Mouse (Mus musculus): ENCODE results near the gene Plcl2. TPM values are rescaled to one million over a fixed set of nuclear protein-coding genes. Genes with fewer than 3 reads are reported as not detected.

Gene Plcl2
- polyA plus RNA-seq, 1 experiment from 2014 or later, result 8.2 TPM

DNA sequence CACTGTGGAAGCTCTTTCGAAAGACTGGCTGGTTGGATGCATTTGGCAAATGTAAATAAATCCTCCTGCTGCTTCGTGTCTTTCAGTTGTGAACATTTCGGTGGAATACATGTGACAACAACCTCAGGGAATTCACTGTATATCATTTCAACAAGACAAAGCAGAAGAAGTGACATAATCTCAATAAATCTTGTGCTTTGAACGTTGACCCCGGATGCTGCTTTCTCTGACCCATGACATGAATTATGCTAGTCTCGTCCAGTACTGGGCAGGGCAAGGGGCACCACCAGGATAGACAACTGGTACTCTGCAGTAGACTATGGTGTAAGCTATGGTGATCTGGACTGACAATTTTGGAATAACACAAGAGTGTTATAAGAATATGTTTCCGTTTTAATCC lies 28.3 kb upstream of the Plcl2 start:
- WGBS, result 75% methylated on average over 7 of the region's 7 CpGs
- no peak overlapping the region for H3K9ac ChIP-seq (ENCODE audit: low read depth, low read length)
- H3K36me3 ChIP-seq (ENCODE audit: control insufficient read depth, insufficient read depth, low read length), result no peaks in the 10 kb centered on the region
- no peaks in the 10 kb centered on the region for H3K9me3 ChIP-seq (ENCODE audit: control insufficient read depth, low read length)
- H3K27me3 ChIP-seq (replicated peaks; ENCODE audit: control insufficient read depth, insufficient read depth, low read length), result no peaks in the 10 kb centered on the region
- no peak overlapping the region for H3K27ac ChIP-seq (ENCODE audit: low read depth, low read length)
- H3K4me1 ChIP-seq (ENCODE audit: control insufficient read depth, insufficient read depth, low read depth, low read length), result no peaks in the 10 kb centered on the region
- no peak overlapping the region for H3K4me2 ChIP-seq (ENCODE audit: low read length)
- H3K4me3 ChIP-seq (ENCODE audit: low read length), result no peak overlapping the region
- ATAC-seq, result no peak

DNA sequence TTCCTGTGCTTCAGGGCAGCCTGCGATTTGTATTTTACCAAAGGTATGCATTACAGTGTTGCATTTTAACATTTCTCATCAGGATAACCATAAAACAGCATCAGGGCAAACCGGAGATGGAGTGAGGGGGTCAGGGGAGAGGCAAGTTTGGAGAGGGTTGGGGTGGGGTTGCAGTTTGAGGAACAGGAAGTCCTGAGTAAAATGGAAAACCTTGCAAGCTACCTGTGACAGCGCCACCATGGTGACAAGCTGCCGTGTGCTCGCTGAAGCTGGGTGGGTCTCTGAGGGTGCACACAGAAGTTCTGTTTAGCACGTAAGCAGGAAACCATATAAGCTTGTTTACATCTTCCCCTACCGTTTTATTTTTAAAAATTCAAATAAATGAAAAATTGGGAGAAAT lies 25.5 kb upstream of the Plcl2 start:
- Histone ChIP-seq H3K27me3 (replicated peaks; ENCODE audit: control insufficient read depth, insufficient read depth, low read length) (no peaks in the 10 kb centered on the region), H3K4me3 (ENCODE audit: low read length) (no peak overlapping the region)
- ATAC-seq, result no peak

DNA sequence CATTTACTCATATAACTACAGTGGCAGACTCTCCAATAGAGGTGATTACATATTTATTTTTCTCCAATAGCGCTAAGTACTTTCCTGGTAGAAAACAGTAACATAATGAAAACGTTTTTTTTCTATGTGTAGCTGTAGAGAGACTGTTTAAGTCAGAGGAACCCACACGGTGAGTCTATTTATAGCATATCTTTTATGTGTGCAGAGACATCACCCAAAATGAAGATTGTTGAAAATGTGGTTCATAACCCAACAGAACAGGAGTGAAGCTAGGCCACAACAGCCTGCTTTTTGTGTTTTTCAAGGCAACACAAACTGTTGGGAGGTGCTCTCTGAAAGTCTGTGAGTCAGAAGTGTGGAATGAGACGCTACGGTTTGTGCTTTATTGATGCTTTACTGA lies 24.2 kb upstream of the Plcl2 start:
- ATAC-seq, result no peak
- H3K27ac ChIP-seq (ENCODE audit: low read depth, low read length), result no peak overlapping the region
- 80% methylated on average over 5 of the region's 5 CpGs for WGBS
- no peaks in the 10 kb centered on the region for H3K4me1 ChIP-seq (ENCODE audit: control insufficient read depth, insufficient read depth, low read depth, low read length)
- no peaks in the 10 kb centered on the region for H3K36me3 ChIP-seq (ENCODE audit: control insufficient read depth, insufficient read depth, low read length)
- H3K4me2 ChIP-seq (ENCODE audit: low read length), result no peak overlapping the region
- no peaks in the 10 kb centered on the region for H3K27me3 ChIP-seq (replicated peaks; ENCODE audit: control insufficient read depth, insufficient read depth, low read length)
- H3K4me3 ChIP-seq (ENCODE audit: low read length), result no peak overlapping the region
- no peaks in the 10 kb centered on the region for H3K9me3 ChIP-seq (ENCODE audit: control insufficient read depth, low read length)
- no peak overlapping the region for H3K9ac ChIP-seq (ENCODE audit: low read depth, low read length)

More for the DNA sequence above, 25.5 kb upstream of the Plcl2 start:
- Histone ChIP-seq H3K36me3 (ENCODE audit: control insufficient read depth, insufficient read depth, low read length) (no peaks in the 10 kb centered on the region), H3K9me3 (ENCODE audit: control insufficient read depth, low read length) (no peaks in the 10 kb centered on the region), H3K9ac (ENCODE audit: low read depth, low read length) (no peak overlapping the region), H3K4me1 (ENCODE audit: control insufficient read depth, insufficient read depth, low read depth, low read length) (no peaks in the 10 kb centered on the region), H3K27ac (ENCODE audit: low read depth, low read length) (no peak overlapping the region), H3K4me2 (ENCODE audit: low read length) (no peak overlapping the region)
- 84% methylated on average over 7 of the region's 7 CpGs for WGBS

DNA sequence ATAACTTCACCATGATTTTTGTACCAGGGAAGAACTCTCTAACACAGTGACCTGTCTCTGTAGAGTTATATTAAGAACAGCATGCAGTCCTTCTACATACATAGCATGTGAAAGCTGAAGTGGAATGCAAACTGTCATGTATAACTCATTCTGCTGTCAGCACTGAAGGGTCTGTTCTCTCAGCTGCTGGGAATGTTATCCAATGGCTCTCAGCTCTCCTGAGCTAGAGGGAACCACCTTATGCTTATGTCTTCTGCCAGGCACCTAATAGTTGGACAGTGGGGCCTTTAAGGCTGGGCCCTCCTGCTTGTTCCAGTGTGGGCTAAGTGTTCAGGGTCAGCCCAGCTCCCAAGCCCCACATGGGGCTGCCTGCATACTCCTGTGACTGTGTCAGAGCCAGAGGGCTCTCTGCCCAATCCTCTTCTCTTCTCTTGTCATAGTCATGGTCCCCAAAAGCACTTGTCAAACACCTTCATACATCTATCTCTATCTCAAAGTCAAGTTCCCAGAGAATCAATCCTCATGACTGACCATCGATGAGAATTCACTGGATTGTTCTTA lies 22.1 kb upstream of the Plcl2 start:
- Histone ChIP-seq H3K27ac (ENCODE audit: low read depth, low read length) (no peak overlapping the region), H3K4me1 (ENCODE audit: control insufficient read depth, insufficient read depth, low read depth, low read length) (no peaks in the 10 kb centered on the region), H3K9me3 (ENCODE audit: control insufficient read depth, low read length) (no peaks in the 10 kb centered on the region), H3K4me2 (ENCODE audit: low read length) (no peak overlapping the region), H3K36me3 (ENCODE audit: control insufficient read depth, insufficient read depth, low read length) (no peaks in the 10 kb centered on the region), H3K9ac (ENCODE audit: low read depth, low read length) (no peak overlapping the region), H3K4me3 (ENCODE audit: low read length) (no peak overlapping the region), H3K27me3 (replicated peaks; ENCODE audit: control insufficient read depth, insufficient read depth, low read length) (no peaks in the 10 kb centered on the region)
- WGBS, result 90% methylated on average over 1 of the region's 1 CpGs
- ATAC-seq, result no peak

DNA sequence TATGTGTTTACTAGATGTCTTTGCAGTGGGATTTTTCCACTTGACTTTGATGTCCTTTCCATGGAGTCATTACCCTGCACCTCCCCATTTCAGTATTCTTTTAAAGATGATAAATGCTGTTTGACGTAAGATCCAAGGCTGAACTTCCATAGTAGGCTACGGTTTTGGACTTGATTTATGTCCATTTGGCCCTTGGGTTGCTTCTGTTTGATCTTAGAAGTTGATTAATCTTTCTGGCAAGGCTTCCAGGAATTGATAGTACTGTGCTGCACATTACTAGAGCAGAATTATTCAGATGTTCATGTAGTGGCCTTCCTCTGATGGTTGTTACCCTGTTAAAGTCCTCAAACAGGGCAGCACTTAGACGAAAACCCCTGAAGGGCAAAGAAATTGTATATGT lies 21.5 kb upstream of the Plcl2 start:
- no peaks in the 10 kb centered on the region for H3K27me3 ChIP-seq (replicated peaks; ENCODE audit: control insufficient read depth, insufficient read depth, low read length)
- no peak for ATAC-seq
- H3K27ac ChIP-seq (ENCODE audit: low read depth, low read length), result no peak overlapping the region
- no peak overlapping the region for H3K4me3 ChIP-seq (ENCODE audit: low read length)
- no peaks in the 10 kb centered on the region for H3K4me1 ChIP-seq (ENCODE audit: control insufficient read depth, insufficient read depth, low read depth, low read length)
- H3K9ac ChIP-seq (ENCODE audit: low read depth, low read length), result no peak overlapping the region
- H3K36me3 ChIP-seq (ENCODE audit: control insufficient read depth, insufficient read depth, low read length), result no peaks in the 10 kb centered on the region
- 89% methylated on average over 3 of the region's 3 CpGs for WGBS
- no peak overlapping the region for H3K4me2 ChIP-seq (ENCODE audit: low read length)
- H3K9me3 ChIP-seq (ENCODE audit: control insufficient read depth, low read length), result no peaks in the 10 kb centered on the region

DNA sequence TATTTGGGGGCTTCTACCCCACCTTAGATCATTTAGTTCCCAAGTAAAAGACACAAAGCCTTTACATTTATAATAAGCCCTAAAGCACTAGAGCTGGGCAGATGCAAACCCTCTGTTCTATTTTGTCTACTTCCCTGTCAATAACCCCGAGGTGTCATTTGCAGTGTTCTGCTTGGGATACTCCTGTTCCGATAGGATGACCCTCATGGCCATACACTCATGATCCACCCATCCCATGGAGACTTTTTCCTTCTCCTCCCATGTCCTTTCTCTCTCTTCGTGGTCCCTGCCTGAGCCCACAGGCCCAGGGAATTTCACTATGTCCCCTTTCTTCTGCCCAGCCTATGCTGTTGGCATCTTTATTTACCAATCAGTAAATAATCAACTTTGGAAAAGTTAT lies 20.8 kb upstream of the Plcl2 start:
- Histone ChIP-seq H3K9me3 (ENCODE audit: control insufficient read depth, low read length) (no peaks in the 10 kb centered on the region), H3K4me2 (ENCODE audit: low read length) (no peak overlapping the region), H3K27me3 (replicated peaks; ENCODE audit: control insufficient read depth, insufficient read depth, low read length) (no peaks in the 10 kb centered on the region), H3K36me3 (ENCODE audit: control insufficient read depth, insufficient read depth, low read length) (no peaks in the 10 kb centered on the region), H3K4me3 (ENCODE audit: low read length) (no peak overlapping the region), H3K4me1 (ENCODE audit: control insufficient read depth, insufficient read depth, low read depth, low read length) (no peaks in the 10 kb centered on the region), H3K27ac (ENCODE audit: low read depth, low read length) (no peak overlapping the region), H3K9ac (ENCODE audit: low read depth, low read length) (no peak overlapping the region)
- no peak for ATAC-seq
- WGBS, result 86% methylated on average over 3 of the region's 3 CpGs

DNA sequence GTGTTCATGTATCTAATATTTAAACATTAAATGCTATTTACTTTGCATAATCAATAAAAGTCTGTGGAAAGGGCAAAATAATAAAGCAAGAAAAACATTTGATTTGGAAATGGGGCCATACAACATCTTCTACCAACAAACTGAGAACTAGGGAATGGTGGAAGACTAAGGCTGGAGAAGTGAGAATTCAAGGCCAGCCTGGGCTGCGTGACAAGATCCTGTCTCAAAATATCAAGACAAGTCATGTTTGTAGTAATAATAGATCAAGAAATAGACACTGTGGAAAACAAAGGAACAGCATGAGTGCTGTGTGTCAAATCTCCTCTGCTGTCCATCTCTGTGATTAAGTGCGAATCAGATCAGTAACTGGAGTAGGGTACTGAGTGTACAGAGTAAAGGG lies 20.3 kb upstream of the Plcl2 start:
- Histone ChIP-seq H3K4me1 (ENCODE audit: control insufficient read depth, insufficient read depth, low read depth, low read length) (no peaks in the 10 kb centered on the region), H3K27me3 (replicated peaks; ENCODE audit: control insufficient read depth, insufficient read depth, low read length) (no peaks in the 10 kb centered on the region), H3K36me3 (ENCODE audit: control insufficient read depth, insufficient read depth, low read length) (no peaks in the 10 kb centered on the region), H3K9ac (ENCODE audit: low read depth, low read length) (no peak overlapping the region), H3K27ac (ENCODE audit: low read depth, low read length) (no peak overlapping the region), H3K9me3 (ENCODE audit: control insufficient read depth, low read length) (no peaks in the 10 kb centered on the region), H3K4me2 (ENCODE audit: low read length) (no peak overlapping the region), H3K4me3 (ENCODE audit: low read length) (no peak overlapping the region)
- WGBS, result 85% methylated on average over 2 of the region's 2 CpGs
- no peak for ATAC-seq

DNA sequence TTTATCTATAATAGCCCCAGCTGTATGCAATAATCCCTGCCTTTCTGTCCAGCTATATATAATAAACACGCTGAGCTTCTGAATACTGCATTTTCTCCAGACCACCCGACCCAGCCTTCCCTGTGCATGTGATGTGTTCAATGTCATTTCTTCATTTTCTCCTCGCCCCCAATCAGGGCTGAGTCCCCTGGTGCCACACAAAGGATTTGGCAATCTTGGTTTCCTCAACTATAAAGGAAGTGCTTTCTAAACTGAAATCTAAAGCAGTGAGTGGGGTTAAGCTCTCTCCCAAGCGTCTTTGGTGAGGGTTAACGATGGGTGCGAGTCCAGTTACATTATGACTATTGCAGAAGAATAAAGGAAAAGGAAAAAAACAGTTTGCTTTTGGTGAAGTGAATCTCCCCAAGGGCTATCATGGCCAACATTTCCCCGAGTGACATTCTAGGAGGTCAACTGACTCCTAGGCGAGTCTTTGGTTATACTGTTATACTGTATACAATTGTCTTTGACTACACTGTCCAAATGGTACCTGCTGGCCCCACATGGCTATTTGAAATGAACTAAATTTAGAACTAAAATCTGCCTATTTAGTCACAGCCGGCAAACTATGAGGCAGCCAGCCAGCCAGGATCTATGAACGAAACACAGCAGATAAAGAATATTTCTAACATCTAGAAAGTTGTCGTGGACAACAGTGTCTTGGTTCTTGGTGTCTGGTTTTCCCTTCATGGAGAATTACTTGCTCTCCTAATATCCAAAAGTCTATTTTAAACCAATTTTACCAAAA lies 18.4 kb upstream of the Plcl2 start:
- Histone ChIP-seq H3K36me3 (ENCODE audit: control insufficient read depth, insufficient read depth, low read length) (no peaks in the 10 kb centered on the region), H3K27me3 (replicated peaks; ENCODE audit: control insufficient read depth, insufficient read depth, low read length) (no peaks in the 10 kb centered on the region), H3K9me3 (ENCODE audit: control insufficient read depth, low read length) (no peaks in the 10 kb centered on the region), H3K27ac (ENCODE audit: low read depth, low read length) (no peak overlapping the region), H3K9ac (ENCODE audit: low read depth, low read length) (no peak overlapping the region), H3K4me2 (ENCODE audit: low read length) (no peak overlapping the region), H3K4me1 (ENCODE audit: control insufficient read depth, insufficient read depth, low read depth, low read length) (no peaks in the 10 kb centered on the region), H3K4me3 (ENCODE audit: low read length) (no peak overlapping the region)
- no peak for ATAC-seq
- WGBS, result 92% methylated on average over 11 of the region's 11 CpGs

DNA sequence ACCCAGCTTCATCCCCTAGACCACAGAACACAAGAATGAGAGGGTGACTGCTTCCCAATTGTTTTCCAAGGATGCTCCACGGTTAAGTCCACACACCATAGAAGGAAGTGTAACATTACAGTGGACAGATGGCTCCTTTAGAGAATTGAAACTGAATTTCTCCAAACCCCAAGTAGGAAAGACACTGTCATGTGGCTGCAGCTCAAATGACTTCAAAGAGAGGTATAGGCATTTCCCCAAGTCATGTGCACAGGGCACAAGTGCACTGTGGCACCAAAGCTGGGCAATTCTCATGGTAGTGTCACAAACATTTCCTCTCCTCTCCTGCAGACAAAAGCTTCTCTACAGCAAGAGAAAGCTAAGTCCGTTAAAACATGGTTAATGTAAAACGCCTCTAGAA lies 17.7 kb upstream of the Plcl2 start:
- WGBS, result 87% methylated on average over 3 of the region's 3 CpGs
- ATAC-seq, result no peak
- no peak overlapping the region for H3K27ac ChIP-seq (ENCODE audit: low read depth, low read length)
- no peaks in the 10 kb centered on the region for H3K27me3 ChIP-seq (replicated peaks; ENCODE audit: control insufficient read depth, insufficient read depth, low read length)
- no peaks in the 10 kb centered on the region for H3K36me3 ChIP-seq (ENCODE audit: control insufficient read depth, insufficient read depth, low read length)
- H3K4me3 ChIP-seq (ENCODE audit: low read length), result no peak overlapping the region
- no peak overlapping the region for H3K4me2 ChIP-seq (ENCODE audit: low read length)
- H3K9me3 ChIP-seq (ENCODE audit: control insufficient read depth, low read length), result no peaks in the 10 kb centered on the region
- no peak overlapping the region for H3K9ac ChIP-seq (ENCODE audit: low read depth, low read length)
- no peaks in the 10 kb centered on the region for H3K4me1 ChIP-seq (ENCODE audit: control insufficient read depth, insufficient read depth, low read depth, low read length)
